Mouse (Mus musculus) lung, postnatal 0 days (tissue): ENCODE measurements at regions not wholly inside any gene's neighbourhood (a gene's known extent, or its start where the extent isn't known, plus 50 kb on each side); places are given as distances from the start of the nearest gene placed in this dataset.

ENCODE experiments used
- ATAC-seq: fragments of 200-750 bp; cut with Nextera tagmentation; 2 replicates; pipeline ENCODE4 v1.8.0; 2017; ENCODE audit warnings: moderate library complexity
- DNase-seq: peaks from one replicate; pipeline ENCODE4 v3.0.0-alpha.2; 2016; ENCODE audit warnings: low spot score
- H3K27ac ChIP-seq: fragments of 300-500 bp; sonication (generic); 2 replicates; pipeline ENCODE4 v1.5.1; 2014; ENCODE audit warnings: antibody characterized with exemption, mild to moderate bottlenecking, low read length, mixed read lengths
- H3K27me3 ChIP-seq: fragments of 300-500 bp; sonication (generic); replicated peaks from 2 replicates; pipeline ENCODE4 v1.6.1; 2014; ENCODE audit warnings: low read length, mixed read lengths; ENCODE audit not compliant: insufficient read depth
- H3K36me3 ChIP-seq: fragments of 300-500 bp; sonication (generic); 2 replicates; pipeline ENCODE4 v1.6.1; 2014; ENCODE audit warnings: low read length, mixed read lengths; ENCODE audit not compliant: insufficient read depth
- H3K4me1 ChIP-seq: fragments of 300-500 bp; sonication (generic); 2 replicates; pipeline ENCODE4 v1.6.1; 2014; ENCODE audit warnings: antibody characterized with exemption, low read depth, low read length, mixed read lengths; ENCODE audit not compliant: insufficient read depth
- H3K4me2 ChIP-seq: fragments of 300-500 bp; sonication (generic); replicated peaks from 2 replicates; pipeline ENCODE4 v1.6.1; 2014; ENCODE audit warnings: low read depth, mild to moderate bottlenecking, low read length, moderate library complexity, mixed read lengths
- H3K4me3 ChIP-seq: fragments of 300-500 bp; sonication (generic); 2 replicates; pipeline ENCODE4 v1.5.1; 2014; ENCODE audit warnings: low read depth, low read length
- H3K9ac ChIP-seq: fragments of 300-500 bp; sonication (generic); replicated peaks from 2 replicates; pipeline ENCODE4 v1.6.1; 2014; ENCODE audit warnings: low read depth, mild to moderate bottlenecking
- H3K9me3 ChIP-seq: fragments of 300-500 bp; sonication (generic); 2 replicates; pipeline ENCODE4 v1.6.1; 2016; ENCODE audit warnings: low read length, mixed read lengths
- CTCF ChIP-seq: IDR thresholded peaks from 2 replicates; pipeline ENCODE4 v1.5.1; 2016; ENCODE audit warnings: antibody characterized with exemption, mild to moderate bottlenecking
- EP300 ChIP-seq: IDR thresholded peaks from 2 replicates; pipeline ENCODE4 v1.6.1; 2016; ENCODE audit warnings: antibody characterized with exemption, mild to moderate bottlenecking, control low read depth
- WGBS: fragments of 180-500 bp; shearing (Covaris S2); extraction: QIAGEN DNeasy Blood & Tissue Kit; methylation state at CpG from one replicate; pipeline ENCODE4 v1.1.7; 2014; 5-methylcytosine and 5-hydroxymethylcytosine counted together

- H3K4me3 ChIP-seq, result no peak overlapping the region
These were observed 121.8 kb upstream of the Rbms1 start for GRCm38 (mm10) chr2:61084835-61085234.

DNA sequence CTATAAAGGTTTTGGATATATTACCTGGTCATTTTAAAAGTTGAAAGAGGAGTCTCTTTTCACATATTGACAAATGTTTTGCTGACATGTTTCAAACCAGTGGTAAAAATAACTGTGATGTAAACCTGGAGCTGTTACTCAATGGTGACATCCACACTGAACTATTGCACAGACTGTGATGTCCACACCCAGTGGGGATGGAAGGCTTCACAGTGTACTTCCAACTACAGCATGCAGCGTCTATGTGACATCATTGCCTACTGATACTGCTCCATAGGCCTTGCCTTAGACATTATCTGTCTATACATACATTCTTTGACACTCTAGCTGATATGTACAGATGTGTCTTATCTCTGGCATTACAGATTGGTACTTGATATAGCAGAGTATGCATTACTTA, 120.1 kb upstream of the Rbms1 start:
- H3K36me3 ChIP-seq, result no peaks in the 10 kb centered on the region
- WGBS, result 81% methylated on average over 1 of the region's 1 CpGs
- DNase-seq, result peak; percentile 14
- no peak overlapping the region for H3K9ac ChIP-seq
- no peak overlapping the region for H3K4me2 ChIP-seq
- H3K4me1 ChIP-seq, result peaks cover 4% of the 10 kb centered on the region; the same call in 1 of the 2 replicates
- ATAC-seq, result no peak
- no peaks in the 10 kb centered on the region for H3K9me3 ChIP-seq
- H3K27ac ChIP-seq, result no peak overlapping the region
- TF ChIP-seq EP300 (no peak), CTCF (no peak)
- H3K4me3 ChIP-seq, result no peak overlapping the region
- H3K27me3 ChIP-seq, result no peaks in the 10 kb centered on the region

More at GRCm38 (mm10) chr2:61084835-61085234, 121.8 kb upstream of the Rbms1 start:
- Histone ChIP-seq H3K4me1 (no peaks in the 10 kb centered on the region; the same call in 1 of the 2 replicates), H3K27ac (no peak overlapping the region), H3K4me2 (no peak overlapping the region), H3K9me3 (no peaks in the 10 kb centered on the region), H3K27me3 (no peaks in the 10 kb centered on the region), H3K9ac (no peak overlapping the region), H3K36me3 (no peaks in the 10 kb centered on the region)
- DNase-seq (no peak), ATAC-seq (no peak)
- WGBS, result 72% methylated on average over 3 of the region's 3 CpGs
- TF ChIP-seq CTCF (no peak), EP300 (no peak)

DNA sequence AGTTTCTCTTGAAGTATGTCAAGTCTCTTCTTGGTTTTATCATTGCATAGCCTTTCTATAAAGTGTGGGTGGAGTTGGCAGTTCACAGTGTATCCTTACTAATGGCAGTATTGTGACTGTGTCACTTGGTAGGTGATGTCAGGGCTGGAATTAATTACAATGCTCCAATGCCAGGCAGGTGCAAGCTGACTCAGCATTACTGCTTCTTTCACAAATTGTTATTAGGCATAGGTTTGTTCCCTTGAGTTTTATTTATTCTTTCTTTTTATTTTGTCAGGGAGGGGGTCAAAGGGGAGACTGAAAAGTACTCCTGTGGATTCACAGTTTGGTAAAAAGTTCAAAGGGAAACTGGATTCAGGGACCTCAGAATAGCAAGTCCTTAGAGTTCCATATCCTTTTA, 119.6 kb upstream of the Rbms1 start:
- Histone ChIP-seq H3K27ac (no peak overlapping the region), H3K4me2 (no peak overlapping the region), H3K4me3 (no peak overlapping the region), H3K27me3 (no peaks in the 10 kb centered on the region), H3K36me3 (no peaks in the 10 kb centered on the region), H3K9me3 (no peaks in the 10 kb centered on the region), H3K9ac (no peak overlapping the region), H3K4me1 (peaks cover 4% of the 10 kb centered on the region; the same call in 1 of the 2 replicates)
- ATAC-seq (no peak), DNase-seq (no peak)
- TF ChIP-seq CTCF (no peak), EP300 (no peak)

GRCm38 (mm10) chr2:61080006-61080405, 117.0 kb upstream of the Rbms1 start:
- Histone ChIP-seq H3K9me3 (no peaks in the 10 kb centered on the region), H3K36me3 (no peaks in the 10 kb centered on the region), H3K4me1 (peaks cover 4% of the 10 kb centered on the region; the same call in 1 of the 2 replicates), H3K4me3 (no peak overlapping the region), H3K4me2 (no peak overlapping the region), H3K9ac (no peak overlapping the region), H3K27me3 (no peaks in the 10 kb centered on the region), H3K27ac (no peak overlapping the region)
- DNase-seq, result no peak
- ATAC-seq, result no peak
- TF ChIP-seq EP300, result no peak
- 29% methylated on average over 4 of the region's 4 CpGs for WGBS

- no peaks in the 10 kb centered on the region for H3K27me3 ChIP-seq
- H3K4me3 ChIP-seq, result no peak overlapping the region
- H3K4me1 ChIP-seq, result 0 out of 2 replicates have a peak, but pooled peaks cover 4% of the 10 kb centered on the region
- H3K27ac ChIP-seq, result no peak overlapping the region
- H3K36me3 ChIP-seq, result no peaks in the 10 kb centered on the region
- DNase-seq, result peak; percentile 53
- H3K4me2 ChIP-seq, result no peak overlapping the region
- H3K9me3 ChIP-seq, result no peaks in the 10 kb centered on the region
- H3K9ac ChIP-seq, result no peak overlapping the region
- WGBS, result 12% methylated on average over 3 of the region's 3 CpGs
- ATAC-seq, result peak; percentile 41; the same call in 1 of the 2 replicates
- TF ChIP-seq EP300 (no peak), CTCF (no peak)
These were observed 108.0 kb upstream of the Rbms1 start for GRCm38 (mm10) chr2:61071025-61071424.

DNA sequence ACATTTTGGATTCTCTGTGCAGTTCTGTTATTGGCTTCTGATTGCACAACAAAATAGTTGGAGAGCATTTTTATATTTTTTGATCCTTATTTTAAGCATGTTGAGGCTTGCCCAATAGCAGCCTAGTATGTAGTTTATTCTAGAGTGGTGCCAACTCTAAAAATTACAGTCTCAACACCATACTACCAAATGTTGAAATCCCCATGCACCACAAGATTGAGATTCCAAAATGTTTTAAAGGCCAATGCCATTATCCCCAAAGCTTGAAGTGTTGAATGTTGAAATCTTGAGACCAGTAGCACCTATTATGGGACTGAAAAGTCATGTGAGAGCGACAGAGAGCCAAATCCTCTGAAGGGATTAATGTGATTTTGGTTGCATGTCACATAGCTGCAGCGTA, 104.9 kb upstream of the Rbms1 start:
- H3K4me1 ChIP-seq, result 0 out of 2 replicates have a peak, but pooled peaks cover 4% of the 10 kb centered on the region
- no peak overlapping the region for H3K4me3 ChIP-seq
- no peak overlapping the region for H3K4me2 ChIP-seq
- DNase-seq (peak; percentile 60), ATAC-seq (no peak)
- H3K9ac ChIP-seq, result no peak overlapping the region
- H3K9me3 ChIP-seq, result no peaks in the 10 kb centered on the region
- TF ChIP-seq EP300 (no peak), CTCF (no peak)
- H3K27me3 ChIP-seq, result no peaks in the 10 kb centered on the region
- H3K36me3 ChIP-seq, result no peaks in the 10 kb centered on the region
- 87% methylated on average over 2 of the region's 2 CpGs for WGBS
- H3K27ac ChIP-seq, result no peak overlapping the region

GRCm38 (mm10) chr2:61062125-61062524, 99.1 kb upstream of the Rbms1 start:
- H3K27me3 ChIP-seq, result no peaks in the 10 kb centered on the region
- H3K9me3 ChIP-seq, result no peaks in the 10 kb centered on the region
- no peaks in the 10 kb centered on the region for H3K4me1 ChIP-seq
- H3K4me2 ChIP-seq, result no peak overlapping the region
- no peaks in the 10 kb centered on the region for H3K36me3 ChIP-seq
- ATAC-seq, result peak; percentile 75
- no peak overlapping the region for H3K9ac ChIP-seq
- no peak overlapping the region for H3K27ac ChIP-seq
- H3K4me3 ChIP-seq, result no peak overlapping the region
- WGBS, result 51% methylated on average over 2 of the region's 2 CpGs
- TF ChIP-seq CTCF, result no peak
- no peak for TF ChIP-seq EP300
- peak; percentile 58 for DNase-seq
